Mouse (Mus musculus): ENCODE results near the gene Uqcr11.

- TF ChIP-seq CHD2 (IDR thresholded peaks at IDR 0.05; ENCODE audit: low read depth, low read length) = no peak
- TF ChIP-seq ZC3H11A (IDR thresholded peaks at IDR 0.05; ENCODE audit: borderline replicate concordance, low read depth, low read length) = no peak
- TF ChIP-seq ZNF384 (IDR thresholded peaks at IDR 0.05; ENCODE audit: low read depth, low read length) = no peak
Observed at GRCm38 (mm10) chr10:80454781-80455180, 48.2 kb upstream of the Uqcr11 start.

Measured in ES-E14 (cell line).